Mouse (Mus musculus) spleen, adult 2 months (tissue): ENCODE data around the gene Babam1.

Experiments
- CTCF ChIP-seq: fragments of 200-500 bp; IDR thresholded peaks from 2 replicates; pipeline ENCODE4 v1.5.1; 2011; ENCODE audit warnings: mild to moderate bottlenecking, inconsistent platforms; ENCODE audit not compliant: insufficient read depth, insufficient read length, insufficient replicate concordance; ENCODE audit errors: extremely low read depth
- POLR2A ChIP-seq: fragments of 200-500 bp; IDR thresholded peaks from 2 replicates; pipeline ENCODE4 v1.6.1; 2011; ENCODE audit warnings: low read depth, low read length, inconsistent platforms

DNA sequence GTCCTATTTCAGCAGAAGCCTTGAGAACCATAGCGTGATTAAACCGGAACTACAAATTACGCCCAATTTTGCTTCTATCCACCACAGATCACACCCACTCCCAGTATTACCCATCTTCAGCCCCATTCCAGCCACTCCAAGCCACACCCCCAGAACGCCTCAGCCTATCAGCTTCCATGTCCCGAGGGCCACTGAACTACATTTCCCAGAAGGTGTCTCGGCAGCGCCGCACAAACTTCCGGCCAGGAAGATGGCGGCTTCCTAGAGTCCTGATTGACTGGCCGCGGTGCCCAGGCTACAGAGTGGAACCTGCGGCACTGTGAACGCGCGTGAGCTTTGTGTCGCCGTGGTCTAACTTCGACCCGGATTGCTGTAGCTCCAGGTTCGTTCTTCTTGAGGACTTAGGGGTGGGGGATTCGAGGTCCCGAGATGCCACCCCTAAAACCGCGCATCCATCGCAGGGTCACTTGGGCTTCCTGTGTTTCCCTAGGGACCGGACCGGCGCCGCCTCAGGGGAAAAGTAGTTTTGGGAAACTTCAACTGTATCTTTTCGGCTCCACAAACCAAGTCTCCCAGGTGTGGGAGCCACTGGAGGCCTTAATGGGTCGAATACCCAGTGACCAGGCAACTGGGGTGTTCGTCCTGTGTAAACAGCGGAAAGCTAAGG is at the start of gene Babam1:
- TF ChIP-seq CTCF: no peak
- TF ChIP-seq POLR2A: peak; percentile 65; the same call in 1 of the 2 replicates
